In genomic region chr6:39781766-39782530, GRCm38 (mm10) we compare ENCODE assay signal across 8 mouse cellular contexts. TPM values are rescaled to one million over a fixed set of nuclear protein-coding genes. Genes with fewer than 3 reads are reported as not detected.
DNase-seq lines count a peak whose midpoint lies in the region; ATAC-seq lines count a peak whose summit lies in the region.

No protein-coding gene starts in this region.

- peaks cover 20% of the 10 kb centered on the region for H3K4me1 ChIP-seq in forebrain, embryonic 10.5 days
- H3K4me1 ChIP-seq in forebrain, embryonic 11.5 days (replicated peaks; ENCODE audit: control insufficient read depth, insufficient read depth, low read length): peaks cover 7% of the 10 kb centered on the region; the same call in 1 of the 2 replicates
- peaks cover 12% of the 10 kb centered on the region; the same call in 1 of the 2 replicates for H3K4me1 ChIP-seq in limb, embryonic 15.5 days

- no peaks in the 10 kb centered on the region for H3K27me3 ChIP-seq in forebrain, embryonic 10.5 days (ENCODE audit: poor library complexity, severe bottlenecking)
- no peaks in the 10 kb centered on the region for H3K27me3 ChIP-seq in forebrain, embryonic 11.5 days (ENCODE audit: control insufficient read depth, insufficient read depth, low read length)
- no peaks in the 10 kb centered on the region for H3K27me3 ChIP-seq in limb, embryonic 15.5 days

- no peak overlapping the region for H3K9ac ChIP-seq in forebrain, embryonic 11.5 days (ENCODE audit: low read length)
- H3K9ac ChIP-seq in limb, embryonic 15.5 days: no peak overlapping the region

- peak overlapping the region; percentile 41; the same call in 1 of the 2 replicates for H3K4me3 ChIP-seq in forebrain, embryonic 10.5 days
- H3K4me3 ChIP-seq in forebrain, embryonic 11.5 days (ENCODE audit: low read depth, low read length): no peak overlapping the region
- H3K4me3 ChIP-seq in limb, embryonic 15.5 days: no peak overlapping the region

- intact Hi-C loops in heart, postnatal 14 days (cut with DNase I): loop anchor here (2.0 to 10.0 kb wide), 6 partner anchors 57 to 319 kb away; partner anchors contain the start of genes Braf and Ndufb2

- 0 out of 2 replicates have a peak overlapping the region, but pooled peaks have one; percentile 35 for H3K27ac ChIP-seq in forebrain, embryonic 10.5 days
- H3K27ac ChIP-seq in forebrain, embryonic 11.5 days (ENCODE audit: low read depth, low read length): no peak overlapping the region
- peak overlapping the region; percentile 63 for H3K27ac ChIP-seq in limb, embryonic 15.5 days

- H3K9me3 ChIP-seq in forebrain, embryonic 10.5 days: no peaks in the 10 kb centered on the region
- H3K9me3 ChIP-seq in forebrain, embryonic 11.5 days (ENCODE audit: control insufficient read depth, low read length): no peaks in the 10 kb centered on the region
- no peaks in the 10 kb centered on the region for H3K9me3 ChIP-seq in limb, embryonic 15.5 days

- H3K36me3 ChIP-seq in forebrain, embryonic 10.5 days (replicated peaks): no peaks in the 10 kb centered on the region
- H3K36me3 ChIP-seq in forebrain, embryonic 11.5 days (ENCODE audit: control insufficient read depth, insufficient read depth, low read length): no peaks in the 10 kb centered on the region
- H3K36me3 ChIP-seq in limb, embryonic 15.5 days: no peaks in the 10 kb centered on the region

- WGBS in forebrain, embryonic 10.5 days: 56% methylated on average over 17 of the region's 17 CpGs
- 55% methylated on average over 17 of the region's 17 CpGs for WGBS in forebrain, embryonic 11.5 days
- WGBS in limb, embryonic 15.5 days: 48% methylated on average over 17 of the region's 17 CpGs

- peak; percentile 21 for DNase-seq in forebrain, embryonic 10.5 days (ENCODE audit: extremely low spot score, low spot score)
- DNase-seq in forebrain, embryonic 11.5 days (ENCODE audit: low spot score): no peak
- DNase-seq in c-Kit-positive CD71-negative TER-119-negative erythroid progenitor cells, embryonic 14.5 days (ENCODE audit: low read depth): peak; percentile 26
- DNase-seq in heart, postnatal 14 days: peak; percentile 19 to 22
- peak; percentile 25 to 43 for DNase-seq in natural killer cell, adult 2 months (ENCODE audit: low spot score in 2 of 2)
- DNase-seq in right cerebral cortex, adult 18-20 months: no peak
- DNase-seq in frontal cortex, postnatal 36 days (ENCODE audit: low spot score in 2 of 2): no peak

- H3K4me2 ChIP-seq in forebrain, embryonic 11.5 days (ENCODE audit: low read depth, low read length, severe bottlenecking): no peak overlapping the region
- peak overlapping the region; percentile 41; the same call in 1 of the 2 replicates for H3K4me2 ChIP-seq in limb, embryonic 15.5 days

- no peak for ATAC-seq in forebrain, embryonic 11.5 days (replicated peaks; ENCODE audit: low FRiP score)
- ATAC-seq in limb, embryonic 15.5 days (ENCODE audit: insufficient number of reproducible peaks, low FRiP score, low TSS enrichment, low read depth): no peak

RNA-seq across cellular contexts. Expression of gene Mrps33, which starts 28.8 kb away (rescaled TPM):
- polyA plus RNA-seq in forebrain, embryonic 10.5 days (2016; fragmentation: Nextera tagmentation; extraction: Ambion mirVana): 186 and 196 TPM in 2 replicates
- polyA plus RNA-seq in forebrain, embryonic 11.5 days (2014; fragmentation: Nextera tagmentation; extraction: Ambion mirVana): 204 and 227 TPM in 2 replicates
- total RNA-seq in heart, postnatal 14 days (2021): 10 to 100 TPM; 89.3 to 96.8 TPM
- 139 and 166 TPM in 2 replicates for polyA plus RNA-seq in limb, embryonic 15.5 days (2015; fragmentation: Nextera tagmentation; extraction: Ambion mirVana)

RNA-seq across cellular contexts. Expression of gene Braf, which starts 56.7 kb away (rescaled TPM):
- 18.6 and 18.8 TPM in 2 replicates for polyA plus RNA-seq in forebrain, embryonic 10.5 days (2016; fragmentation: Nextera tagmentation; extraction: Ambion mirVana)
- polyA plus RNA-seq in forebrain, embryonic 11.5 days (2014; fragmentation: Nextera tagmentation; extraction: Ambion mirVana): 21.0 and 26.0 TPM in 2 replicates
- total RNA-seq in heart, postnatal 14 days (2021): 10 to 100 TPM; 18.2 to 21.9 TPM
- polyA plus RNA-seq in limb, embryonic 15.5 days (2015; fragmentation: Nextera tagmentation; extraction: Ambion mirVana): 15.1 and 16.5 TPM in 2 replicates

Comparison
In these comparisons a context has a peak if more than half of its experiments do, and no peak if none do; other contexts are left out.
1. DNase-seq: peak in forebrain, embryonic 10.5 days (single experiment), c-Kit-positive CD71-negative TER-119-negative erythroid progenitor cells, embryonic 14.5 days (single experiment), heart, postnatal 14 days (2 of 2) and natural killer cell, adult 2 months (2 of 2); none in forebrain, embryonic 11.5 days (single experiment), right cerebral cortex, adult 18-20 months (single experiment) and frontal cortex, postnatal 36 days (0 of 2).